Mouse (Mus musculus): Measurements from ENCODE around the gene 1810010D01Rik. TPM values are rescaled to one million over a fixed set of nuclear protein-coding genes. Genes with fewer than 3 reads are reported as not detected.

Gene 1810010D01Rik
- total and polyA plus RNA-seq, 2 experiments from 2014 or later: 0.25 to 1.00 TPM

DNA sequence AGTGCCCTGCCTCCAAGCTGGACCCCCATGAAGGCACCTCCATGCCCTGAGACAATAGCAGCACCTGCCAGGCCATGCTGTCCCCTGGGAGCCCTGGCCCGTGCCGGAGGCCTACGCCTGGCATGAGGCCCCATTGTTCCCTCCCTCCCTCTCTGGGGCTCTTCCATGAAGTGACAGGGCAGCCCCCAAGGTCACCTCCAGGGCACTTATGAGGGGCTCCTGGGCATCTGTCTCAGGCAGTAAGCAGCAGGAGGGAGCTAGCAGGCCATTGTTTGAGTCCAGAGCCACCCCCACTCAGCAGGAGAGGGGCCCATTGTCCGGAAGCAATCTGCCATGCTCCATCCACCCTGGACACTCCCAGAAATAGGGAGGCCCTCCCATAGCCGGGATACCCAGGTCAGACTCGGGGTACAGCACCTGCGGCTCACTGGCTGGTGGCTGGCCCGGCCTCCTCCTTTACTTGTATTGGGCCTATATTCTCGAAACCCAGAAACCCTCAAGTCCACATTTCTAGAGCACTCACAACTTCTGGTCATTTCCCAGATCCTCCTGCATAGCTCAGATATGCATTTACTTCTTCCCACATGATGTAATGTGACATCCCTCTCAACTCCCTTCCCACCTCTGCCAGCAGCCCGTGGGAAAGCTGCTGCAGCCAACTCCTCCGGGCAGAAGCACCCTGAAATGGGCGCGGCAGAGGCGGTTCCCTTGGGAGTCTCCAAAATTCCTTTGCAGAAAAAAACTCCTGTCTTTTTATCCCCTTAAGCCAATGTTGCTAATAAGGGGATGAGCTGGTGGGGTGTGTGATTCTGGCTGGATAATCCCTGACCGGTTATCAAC is 30.9 kb downstream of the 1810010D01Rik start:
- Histone ChIP-seq H3K9ac (no peak overlapping the region), H3K27me3 (ENCODE audit: insufficient read depth, low read length) (no peaks in the 10 kb centered on the region), H3K27ac (ENCODE audit: low read depth, low read length) (no peak overlapping the region), H3K4me3 (ENCODE audit: low read depth, low read length) (no peak overlapping the region), H3K4me2 (ENCODE audit: low read depth) (no peak overlapping the region), H3K9me3 (ENCODE audit: low read length) (no peaks in the 10 kb centered on the region), H3K4me1 (ENCODE audit: insufficient read depth) (0 out of 2 replicates have a peak, but pooled peaks cover 6% of the 10 kb centered on the region), H3K36me3 (ENCODE audit: insufficient read depth) (no peaks in the 10 kb centered on the region)
- DNase-seq (no peak), ATAC-seq (no peak)
- TF ChIP-seq CTCF (IDR thresholded peaks at IDR 0.05; ENCODE audit: low read depth): no peak
- WGBS: 35% methylated on average over 15 of the region's 15 CpGs

DNA sequence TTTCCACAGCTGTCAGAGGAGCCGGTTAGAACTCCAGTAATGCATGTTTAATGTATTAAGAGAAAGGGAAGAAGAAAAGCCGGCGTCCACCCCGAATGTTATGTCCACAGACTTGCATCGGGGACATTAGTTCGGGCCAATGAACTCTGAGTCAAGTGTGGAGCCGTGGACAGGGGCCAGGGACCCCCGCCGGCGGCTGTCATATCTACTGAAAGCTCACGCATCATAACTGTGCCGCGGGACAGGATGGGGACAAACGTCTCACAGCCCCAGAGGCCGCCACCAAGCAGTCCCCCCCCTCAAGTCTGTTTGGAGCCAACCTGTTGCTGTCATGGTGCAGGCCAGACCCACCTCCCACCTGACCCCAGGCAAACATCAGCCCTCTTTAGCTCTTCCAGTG is 34.4 kb downstream of the 1810010D01Rik start:
- 28% methylated on average over 15 of the region's 15 CpGs for WGBS
- DNase-seq (no peak), ATAC-seq (no peak)
- H3K36me3 ChIP-seq (ENCODE audit: insufficient read depth): no peaks in the 10 kb centered on the region
- no peaks in the 10 kb centered on the region for H3K9me3 ChIP-seq (ENCODE audit: low read length)
- no peak overlapping the region for H3K27ac ChIP-seq (ENCODE audit: low read depth, low read length)
- H3K4me2 ChIP-seq (ENCODE audit: low read depth): no peak overlapping the region
- H3K4me3 ChIP-seq (ENCODE audit: low read depth, low read length): no peak overlapping the region
- no peak for TF ChIP-seq CTCF (IDR thresholded peaks at IDR 0.05; ENCODE audit: low read depth)
- no peak overlapping the region for H3K9ac ChIP-seq
- no peaks in the 10 kb centered on the region for H3K4me1 ChIP-seq (ENCODE audit: insufficient read depth)
- H3K27me3 ChIP-seq (ENCODE audit: insufficient read depth, low read length): no peaks in the 10 kb centered on the region

DNA sequence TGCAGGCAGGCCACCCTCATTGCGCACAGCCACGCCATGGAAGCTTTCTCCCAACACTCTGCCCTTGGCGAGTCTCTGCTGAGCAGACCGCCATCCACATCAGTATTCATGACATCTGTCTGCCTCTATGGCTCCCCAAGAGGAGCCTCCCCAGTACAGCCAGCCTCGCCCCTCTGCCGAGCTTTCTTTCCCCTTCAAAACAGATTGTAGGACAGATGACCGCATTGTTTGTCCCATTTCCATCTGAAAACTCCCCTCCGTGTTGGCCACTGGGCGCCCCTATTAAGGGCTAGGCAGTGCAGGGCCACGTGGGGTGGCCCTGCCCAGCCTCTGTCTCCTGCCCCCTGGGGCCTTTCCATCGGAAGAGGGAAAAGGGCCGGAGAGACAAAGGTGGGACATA is 34.8 kb downstream of the 1810010D01Rik start:
- no peaks in the 10 kb centered on the region for H3K9me3 ChIP-seq (ENCODE audit: low read length)
- H3K27ac ChIP-seq (ENCODE audit: low read depth, low read length): no peak overlapping the region
- H3K4me2 ChIP-seq (ENCODE audit: low read depth): no peak overlapping the region
- WGBS: 4% methylated on average over 12 of the region's 12 CpGs
- H3K36me3 ChIP-seq (ENCODE audit: insufficient read depth): no peaks in the 10 kb centered on the region
- no peaks in the 10 kb centered on the region for H3K27me3 ChIP-seq (ENCODE audit: insufficient read depth, low read length)
- DNase-seq (no peak), ATAC-seq (peak; percentile 82)
- no peaks in the 10 kb centered on the region for H3K4me1 ChIP-seq (ENCODE audit: insufficient read depth)
- no peak overlapping the region for H3K9ac ChIP-seq
- no peak for TF ChIP-seq CTCF (IDR thresholded peaks at IDR 0.05; ENCODE audit: low read depth)
- no peak overlapping the region for H3K4me3 ChIP-seq (ENCODE audit: low read depth, low read length)

DNA sequence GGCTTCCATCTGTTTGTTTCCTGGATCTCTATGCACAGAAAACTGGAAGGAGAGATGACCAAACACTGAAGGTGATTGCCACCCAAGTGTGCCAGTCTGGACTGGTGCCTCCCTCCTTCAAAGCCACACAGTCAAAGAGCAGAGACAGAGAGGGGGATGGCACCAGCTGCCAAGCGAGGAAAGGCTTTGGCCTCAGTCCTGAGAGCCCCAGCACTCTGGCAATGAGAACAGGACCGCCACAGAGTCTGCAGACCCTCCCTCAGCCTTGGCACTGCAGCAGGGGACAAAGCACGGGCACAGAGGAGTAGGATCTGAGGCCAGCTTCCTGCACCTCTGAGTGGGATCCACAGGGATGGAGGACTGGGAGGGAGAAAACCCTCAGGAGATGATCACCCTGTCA is 38.2 kb downstream of the 1810010D01Rik start:
- H3K27ac ChIP-seq (ENCODE audit: low read depth, low read length): no peak overlapping the region
- no peaks in the 10 kb centered on the region for H3K4me1 ChIP-seq (ENCODE audit: insufficient read depth)
- H3K9me3 ChIP-seq (ENCODE audit: low read length): no peaks in the 10 kb centered on the region
- no peak for TF ChIP-seq CTCF (IDR thresholded peaks at IDR 0.05; ENCODE audit: low read depth)
- H3K4me3 ChIP-seq (ENCODE audit: low read depth, low read length): no peak overlapping the region
- 34% methylated on average over 3 of the region's 3 CpGs for WGBS
- H3K4me2 ChIP-seq (ENCODE audit: low read depth): no peak overlapping the region
- DNase-seq (peak; percentile 41), ATAC-seq (peak; percentile 66)
- H3K9ac ChIP-seq: no peak overlapping the region
- H3K27me3 ChIP-seq (ENCODE audit: insufficient read depth, low read length): no peaks in the 10 kb centered on the region
- no peaks in the 10 kb centered on the region for H3K36me3 ChIP-seq (ENCODE audit: insufficient read depth)

DNA sequence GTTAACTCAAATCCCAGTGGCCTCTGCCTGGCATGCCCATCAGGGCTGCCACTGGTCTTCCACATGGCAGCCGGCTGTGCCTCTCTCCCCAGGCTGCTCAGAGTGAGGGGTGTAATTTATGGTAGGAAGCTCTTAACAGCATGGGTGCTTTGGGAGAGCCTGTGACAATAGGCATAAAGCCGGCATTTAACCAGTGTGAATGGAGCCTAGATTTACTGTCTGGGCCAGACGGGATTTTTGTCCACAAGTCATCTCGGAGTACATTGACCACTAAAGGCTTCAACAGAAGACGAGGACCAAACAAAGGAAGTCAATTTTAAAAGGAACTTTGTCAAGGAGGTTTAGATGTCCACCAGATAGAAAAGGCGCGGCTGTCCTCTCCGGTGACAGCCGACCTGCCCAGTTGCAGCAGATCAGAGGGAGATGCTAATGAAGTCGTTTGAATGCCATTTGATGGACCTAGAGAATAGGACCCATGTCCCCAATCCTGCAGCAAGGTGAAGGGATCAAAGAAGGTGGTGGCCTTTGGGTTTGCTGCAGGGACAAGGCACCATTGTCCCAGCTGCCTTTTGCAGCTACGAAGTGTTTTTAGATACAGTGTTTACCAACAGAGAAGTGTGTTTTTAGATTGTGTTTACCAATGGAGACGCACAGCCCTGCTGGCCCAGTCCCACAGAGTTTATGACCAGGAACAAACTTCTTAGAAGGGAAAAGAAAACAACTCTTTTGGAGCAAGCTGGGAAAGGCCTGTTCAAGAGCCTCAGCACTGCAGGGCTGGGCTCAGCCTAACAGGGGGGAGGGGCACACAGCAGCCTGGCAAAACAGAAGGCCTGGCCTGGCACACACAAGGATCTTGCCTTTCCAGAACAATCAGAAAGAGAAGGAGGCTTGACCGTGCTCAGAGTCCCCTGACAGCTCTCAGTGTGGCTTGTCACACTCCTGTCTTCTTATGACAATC is 48.4 kb downstream of the 1810010D01Rik start:
- Histone ChIP-seq H3K36me3 (ENCODE audit: insufficient read depth) (no peaks in the 10 kb centered on the region), H3K27ac (ENCODE audit: low read depth, low read length) (no peak overlapping the region), H3K4me1 (ENCODE audit: insufficient read depth) (no peaks in the 10 kb centered on the region), H3K9ac (no peak overlapping the region), H3K27me3 (ENCODE audit: insufficient read depth, low read length) (no peaks in the 10 kb centered on the region), H3K4me2 (ENCODE audit: low read depth) (no peak overlapping the region), H3K9me3 (ENCODE audit: low read length) (no peaks in the 10 kb centered on the region), H3K4me3 (ENCODE audit: low read depth, low read length) (no peak overlapping the region)
- no peak for TF ChIP-seq CTCF (IDR thresholded peaks at IDR 0.05; ENCODE audit: low read depth)
- peak; percentile 29 for DNase-seq
- ATAC-seq: peak; percentile 66
- 22% methylated on average over 13 of the region's 13 CpGs for WGBS

Other genes with a start within 250 kb of the 1810010D01Rik start
- 2.5 and 2.9 TPM in 2 replicates for gene Tpcn2, start 75.9 kb upstream of the 1810010D01Rik start, total RNA-seq (2014; rRNA removed)
- gene Tpcn2, start 75.9 kb upstream of the 1810010D01Rik start, polyA plus RNA-seq (2015; fragmentation: Nextera tagmentation; extraction: Ambion mirVana): 1.2 and 1.3 TPM in 2 replicates
- 2.4 and 4.4 TPM in 2 replicates for gene Mrgprf, start 92.7 kb upstream of the 1810010D01Rik start, total RNA-seq (2014; rRNA removed)
- 3.4 and 3.7 TPM in 2 replicates for gene Mrgprf, start 92.7 kb upstream of the 1810010D01Rik start, polyA plus RNA-seq (2015; fragmentation: Nextera tagmentation; extraction: Ambion mirVana)
- gene Mrgprd, start 106.7 kb upstream of the 1810010D01Rik start, total RNA-seq (2014; rRNA removed): not detected in 2 replicates
- gene Mrgprd, start 106.7 kb upstream of the 1810010D01Rik start, polyA plus RNA-seq (2015; fragmentation: Nextera tagmentation; extraction: Ambion mirVana): not detected in 2 replicates